Mouse (Mus musculus) olfactory bulb, adult 2 months (tissue): ENCODE data around the gene Ptk6.

Source experiments
- CTCF ChIP-seq: fragments of 200-500 bp; IDR thresholded peaks from 2 replicates; pipeline ENCODE4 v1.5.1; 2012; ENCODE audit warnings: low read depth, mild to moderate bottlenecking, low read length, moderate library complexity; ENCODE audit not compliant: insufficient read depth
- POLR2A ChIP-seq: fragments of 200-500 bp; IDR thresholded peaks from 2 replicates; pipeline ENCODE4 v1.6.1; 2012; ENCODE audit warnings: mild to moderate bottlenecking, low read depth, low read length, moderate library complexity; ENCODE audit not compliant: insufficient read depth

GRCm38 (mm10) chr2:181235681-181236566 lies 33.3 kb upstream of the Ptk6 start:
- TF ChIP-seq CTCF (no peak), POLR2A (no peak)
